Mouse (Mus musculus) spleen, adult 2 months (tissue): ENCODE data around the gene Pacsin2. TPM values are rescaled to one million over a fixed set of nuclear protein-coding genes. Genes with fewer than 3 reads are reported as not detected.
A peak's percentile ranks its signal among the peaks of the same experiment; 100 is the strongest.
"Not testable (repeated sequence)": the region's sequence is repeated elsewhere in the genome, so short reads cannot be mapped to it uniquely, and the experiment has no call there.

Experiments used
- DNase-seq, 2 experiments: peaks; one replicate each; pipeline versions ENCODE4 v3.0.0 to v3.0.0-alpha.2; 2012 to 2021; ENCODE audit warnings: low spot score in 2 of 2, low read depth in 1 of 2
- H3K27ac ChIP-seq: fragments of 200-500 bp; 2 replicates; pipeline ENCODE4 v1.5.1; 2012; ENCODE audit warnings: low read length, inconsistent platforms; ENCODE audit not compliant: insufficient read depth
- H3K27me3 ChIP-seq: fragments of 200-500 bp; 2 replicates; pipeline ENCODE4 v1.6.1; 2012; ENCODE audit warnings: mild to moderate bottlenecking, moderate library complexity, low read length, inconsistent platforms; ENCODE audit not compliant: control insufficient read depth, insufficient read depth
- H3K36me3 ChIP-seq: fragments of 200-500 bp; 2 replicates; pipeline ENCODE4 v1.6.1; 2012; ENCODE audit warnings: mild to moderate bottlenecking, low read length, inconsistent platforms; ENCODE audit not compliant: control insufficient read depth, insufficient read depth
- H3K4me1 ChIP-seq: fragments of 200-500 bp; 2 replicates; pipeline ENCODE4 v1.6.1; 2011; ENCODE audit warnings: inconsistent platforms; ENCODE audit not compliant: control insufficient read depth, insufficient read depth, insufficient read length
- H3K4me3 ChIP-seq: fragments of 200-500 bp; 2 replicates; pipeline ENCODE4 v1.5.1; 2011; ENCODE audit warnings: mild to moderate bottlenecking, inconsistent platforms; ENCODE audit not compliant: insufficient read depth, insufficient read length; ENCODE audit errors: extremely low read depth
- CTCF ChIP-seq: fragments of 200-500 bp; IDR thresholded peaks from 2 replicates; pipeline ENCODE4 v1.5.1; 2011; ENCODE audit warnings: mild to moderate bottlenecking, inconsistent platforms; ENCODE audit not compliant: insufficient read depth, insufficient read length, insufficient replicate concordance; ENCODE audit errors: extremely low read depth
- POLR2A ChIP-seq: fragments of 200-500 bp; IDR thresholded peaks from 2 replicates; pipeline ENCODE4 v1.6.1; 2011; ENCODE audit warnings: low read depth, low read length, inconsistent platforms
- WGBS: fragments of 180-500 bp; shearing (Covaris S2); methylation state at CpG from one replicate; pipeline ENCODE4 v1.1.7; 2018; 5-methylcytosine and 5-hydroxymethylcytosine counted together
- polyA plus RNA-seq: library from polyadenylated mRNA; depleted of rRNA; stranded (reverse); fragments of >200 nt; gene quantifications from 2 replicates; pipeline ENCODE4 v1.2.3, GENCODE M21; 2012

Pacsin2 gene
- polyA plus RNA-seq, 1 experiment = 27.6 TPM

DNA sequence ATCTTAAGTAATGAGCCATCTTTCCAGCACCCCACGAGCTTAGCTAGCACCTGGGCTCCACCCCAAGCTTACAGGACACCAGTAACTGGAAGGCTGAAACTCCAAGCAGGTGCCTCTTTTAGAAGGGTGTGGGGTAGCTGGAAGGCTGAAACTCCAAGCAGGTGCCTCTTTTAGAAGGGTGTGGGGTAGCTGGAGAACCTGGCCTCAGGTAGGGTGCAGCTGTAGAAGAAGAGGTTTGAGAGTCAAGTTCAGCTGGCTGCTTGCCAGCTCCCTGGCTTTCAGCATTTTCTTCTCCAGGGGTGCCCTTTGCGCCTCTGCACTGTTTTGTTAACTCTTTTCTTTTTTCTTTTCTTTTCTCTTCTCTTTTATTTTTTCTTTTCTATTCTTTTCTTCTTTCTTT is 96.1 kb downstream of the Pacsin2 start:
- Histone ChIP-seq H3K27ac (no peak overlapping the region), H3K27me3 (no peaks in the 10 kb centered on the region; the same call in 1 of the 2 replicates), H3K36me3 (peaks cover 1% of the 10 kb centered on the region; the same call in 1 of the 2 replicates), H3K4me1 (0 out of 2 replicates have a peak, but pooled peaks cover 3% of the 10 kb centered on the region), H3K4me3 (no peak overlapping the region)
- TF ChIP-seq CTCF (no peak), POLR2A (no peak)
- 83% methylated on average over 2 of the region's 2 CpGs for WGBS
- no peak for DNase-seq

DNA sequence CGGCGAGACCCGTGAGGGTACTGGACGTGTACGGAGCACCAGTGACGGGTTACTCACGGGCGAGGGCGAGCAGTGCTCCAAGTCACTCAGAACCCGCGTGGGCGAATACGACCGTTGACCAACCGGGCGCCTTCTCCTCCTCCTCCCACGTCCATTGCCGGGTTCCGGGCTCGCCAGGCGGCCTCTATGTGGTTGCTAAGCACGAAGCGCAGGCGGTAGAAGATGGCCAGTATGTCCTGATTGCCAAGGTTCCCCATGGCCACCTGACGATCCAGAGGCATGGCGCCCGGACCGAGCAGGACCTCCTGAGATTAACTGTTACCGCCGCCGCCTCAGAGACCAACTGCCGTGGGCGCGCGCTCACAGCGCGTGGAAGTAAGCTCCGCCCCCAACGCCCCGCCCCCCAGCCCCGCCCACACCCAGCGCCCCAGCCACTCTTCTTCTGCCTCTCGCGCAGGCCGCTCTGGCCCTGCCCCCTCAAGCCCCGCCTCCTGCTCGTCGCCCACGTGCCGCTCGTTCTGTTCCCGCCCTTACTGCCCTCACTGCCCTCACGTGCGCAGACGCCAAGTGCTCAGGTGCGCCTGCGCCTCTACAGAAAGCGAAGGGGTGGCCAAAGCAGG is 97.4 kb downstream of the Pacsin2 start:
- Histone ChIP-seq H3K27me3 (no peaks in the 10 kb centered on the region; the same call in 1 of the 2 replicates), H3K4me3 (peak overlapping the region; percentile 63), H3K36me3 (no peaks in the 10 kb centered on the region), H3K27ac (no peak overlapping the region), H3K4me1 (0 out of 2 replicates have a peak, but pooled peaks cover 3% of the 10 kb centered on the region)
- 27% methylated on average over 55 of the region's 58 CpGs for WGBS
- DNase-seq = peak; percentile 63 to 69
- no peak for TF ChIP-seq CTCF
- TF ChIP-seq POLR2A = no peak

DNA sequence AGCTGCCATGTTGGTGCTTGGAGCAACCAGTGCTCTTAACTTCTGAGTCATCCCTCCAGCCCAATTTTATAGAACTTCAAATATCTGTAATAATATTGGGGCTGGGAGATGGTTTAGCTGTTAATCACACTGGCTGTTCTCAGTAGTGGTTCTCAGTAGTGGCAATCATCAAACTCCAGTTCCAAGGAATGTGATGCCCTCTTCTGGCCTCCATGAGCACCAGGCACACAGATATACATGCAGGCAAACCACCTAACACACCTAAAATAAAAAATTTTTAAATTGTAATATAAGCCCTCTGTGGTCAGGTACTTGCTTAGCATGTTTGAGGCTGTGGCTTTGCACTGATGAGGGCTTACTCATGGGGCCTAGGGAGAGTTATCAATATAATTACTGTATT is 98.7 kb downstream of the Pacsin2 start:
- DNase-seq = no peak
- Histone ChIP-seq H3K27me3 (no peaks in the 10 kb centered on the region; the same call in 1 of the 2 replicates), H3K27ac (no peak overlapping the region), H3K36me3 (no peaks in the 10 kb centered on the region), H3K4me1 (0 out of 2 replicates have a peak, but pooled peaks cover 3% of the 10 kb centered on the region), H3K4me3 (no peak overlapping the region)
- no peak for TF ChIP-seq CTCF
- no peak for TF ChIP-seq POLR2A

DNA sequence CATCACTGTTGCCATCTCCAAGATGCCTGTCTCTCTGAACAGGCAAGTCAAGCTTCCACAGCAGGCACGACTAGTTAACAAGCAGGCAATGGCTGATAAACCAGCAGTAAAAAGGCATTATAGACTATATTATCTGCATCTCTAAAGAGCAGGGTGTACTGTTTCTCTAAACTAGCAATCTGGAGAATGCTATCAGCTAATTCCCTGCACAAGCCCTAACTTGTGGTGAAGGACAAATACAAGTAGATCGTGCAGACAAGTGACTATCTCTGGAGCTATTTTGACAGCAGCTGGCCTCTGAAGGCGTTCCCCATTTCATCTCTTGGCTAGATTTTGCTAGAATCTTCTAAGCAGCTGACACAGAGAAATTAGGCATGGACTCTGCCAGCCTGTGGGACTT is 100.2 kb downstream of the Pacsin2 start:
- Histone ChIP-seq H3K27me3 (no peaks in the 10 kb centered on the region; the same call in 1 of the 2 replicates), H3K4me3 (no peak overlapping the region), H3K27ac (no peak overlapping the region), H3K36me3 (no peaks in the 10 kb centered on the region), H3K4me1 (0 out of 2 replicates have a peak, but pooled peaks cover 3% of the 10 kb centered on the region)
- TF ChIP-seq CTCF (no peak), POLR2A (no peak)
- 74% methylated on average over 3 of the region's 3 CpGs for WGBS
- DNase-seq = no peak

DNA sequence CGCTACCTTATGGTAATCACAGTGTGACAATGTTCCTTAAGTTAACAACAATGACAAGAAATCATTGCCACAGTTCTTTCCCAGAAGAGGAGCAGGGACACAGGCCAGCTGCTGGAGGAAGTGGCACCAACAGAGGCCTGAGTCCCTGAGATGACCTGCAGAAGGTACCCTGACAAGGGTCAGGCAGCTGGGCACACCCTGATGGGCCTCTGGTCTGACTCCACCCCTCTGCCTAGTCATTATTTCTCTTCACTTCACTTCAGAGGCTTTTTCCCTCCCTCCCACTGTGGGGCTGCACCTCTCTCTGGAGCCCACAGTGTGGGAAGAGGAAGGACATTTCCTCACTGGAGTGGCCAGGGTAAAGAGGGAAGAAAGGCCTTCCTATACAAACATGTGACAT is 101.6 kb downstream of the Pacsin2 start:
- WGBS = 98% methylated on average over 1 of the region's 1 CpGs
- not testable (repeated sequence) for H3K36me3 ChIP-seq, H3K27ac ChIP-seq, H3K27me3 ChIP-seq, H3K4me1 ChIP-seq, H3K4me3 ChIP-seq, DNase-seq

DNA sequence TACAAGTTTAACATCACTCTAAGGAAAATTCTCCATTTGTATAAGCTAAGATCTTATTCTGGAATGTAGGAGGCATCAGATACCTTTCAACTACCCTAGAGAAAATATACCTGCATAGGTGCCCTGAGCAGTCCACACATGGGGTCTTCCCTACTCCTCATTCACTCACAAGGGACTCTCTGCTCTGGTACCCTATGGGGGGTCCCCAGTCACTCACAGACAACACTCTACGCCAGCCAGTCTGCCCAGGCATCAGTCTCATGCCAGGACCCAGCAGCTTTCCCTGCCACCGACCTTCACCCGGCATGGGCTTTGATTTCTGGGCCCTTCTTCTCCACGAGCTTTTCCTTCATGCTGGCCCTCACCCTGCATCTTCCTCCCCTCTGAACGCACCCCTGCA is 103.5 kb downstream of the Pacsin2 start:
- 90% methylated on average over 5 of the region's 5 CpGs for WGBS
- DNase-seq, H3K4me3 ChIP-seq, H3K27ac ChIP-seq, H3K4me1 ChIP-seq, H3K27me3 ChIP-seq, H3K36me3 ChIP-seq: not testable (repeated sequence)

DNA sequence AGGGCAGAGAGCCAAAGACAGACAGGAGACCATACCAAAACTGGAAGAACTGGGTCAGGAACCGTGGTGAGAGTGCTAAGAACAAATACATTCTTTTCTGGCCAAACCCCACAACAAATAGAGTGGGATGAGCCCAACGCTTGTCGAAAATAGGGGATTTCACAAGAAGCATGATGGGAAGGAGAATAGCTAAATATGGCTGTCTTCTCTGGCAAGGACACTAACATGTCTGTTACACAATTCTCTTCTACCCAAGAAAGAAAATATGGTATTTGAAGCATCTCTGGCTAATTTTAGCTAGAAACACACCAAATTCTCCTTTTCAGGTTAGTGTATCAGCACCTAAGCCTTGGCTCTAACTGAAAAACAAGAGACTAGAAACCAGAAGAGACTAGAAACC is 104.3 kb downstream of the Pacsin2 start:
- no peaks in the 10 kb centered on the region for H3K27me3 ChIP-seq
- no peak overlapping the region for H3K27ac ChIP-seq
- TF ChIP-seq CTCF = no peak
- no peak for TF ChIP-seq POLR2A
- DNase-seq = no peak
- H3K4me3 ChIP-seq = no peak overlapping the region
- 86% methylated on average over 3 of the region's 3 CpGs for WGBS
- H3K36me3 ChIP-seq = no peaks in the 10 kb centered on the region
- H3K4me1 ChIP-seq = no peaks in the 10 kb centered on the region
